Mouse (Mus musculus): ENCODE measurements at regions not wholly inside any gene's neighbourhood (a gene's known extent, or its start where the extent isn't known, plus 50 kb on each side); places are given as distances from the start of the nearest gene placed in this dataset.

- intact Hi-C loops (cut with DNase I): no loop called here
- DNase-seq: peak; percentile 30
- H3K27ac ChIP-seq: no peak overlapping the region; the same call in 1 of the 2 replicates
- no peak for TF ChIP-seq CTCF (IDR thresholded peaks at IDR 0.05)
- no peak overlapping the region for H3K4me3 ChIP-seq
Observed at GRCm38 (mm10) chr16:18683556-18683955, 53.8 kb upstream of the Sept5 start.

- DNase-seq: peak; percentile 25
- peak overlapping the region; percentile 94 for H3K27ac ChIP-seq
- no peak for TF ChIP-seq CTCF (IDR thresholded peaks at IDR 0.05)
- intact Hi-C loops (cut with DNase I): no loop called here
- peak overlapping the region; percentile 62 for H3K4me3 ChIP-seq
Observed at GRCm38 (mm10) chr16:18686044-18686761, 56.4 kb upstream of the Sept5 start.

GRCm38 (mm10) chr16:18686916-18687315, 57.2 kb upstream of the Sept5 start:
- Histone ChIP-seq H3K27ac (peak overlapping the region; percentile 94), H3K4me3 (peak overlapping the region; percentile 62)
- intact Hi-C loops (cut with DNase I): no loop called here
- peak; percentile 97 for DNase-seq
- TF ChIP-seq CTCF (IDR thresholded peaks at IDR 0.05): no peak

- intact Hi-C loops (cut with DNase I): no loop called here
- DNase-seq: peak; percentile 80
- peak overlapping the region; percentile 62 for H3K4me3 ChIP-seq
- peak overlapping the region; percentile 94 for H3K27ac ChIP-seq
- TF ChIP-seq CTCF (IDR thresholded peaks at IDR 0.05): peak; percentile 71
Observed at GRCm38 (mm10) chr16:18687367-18687766, 57.6 kb upstream of the Sept5 start.

- no peak for DNase-seq
- no peak overlapping the region for H3K4me3 ChIP-seq
- intact Hi-C loops (cut with DNase I): no loop called here
- no peak overlapping the region for H3K27ac ChIP-seq
- no peak for TF ChIP-seq CTCF (IDR thresholded peaks at IDR 0.05)
Observed at GRCm38 (mm10) chr16:18695596-18695995, 65.8 kb upstream of the Sept5 start.

- intact Hi-C loops (cut with DNase I): loop anchor here (1.0 to 2.0 kb wide), 2 partner anchors 102 to 163 kb away; no protein-coding TSS in a partner anchor
- Histone ChIP-seq H3K4me3 (no peak overlapping the region), H3K27ac (peak overlapping the region; percentile 46; the same call in 1 of the 2 replicates)
- peak; percentile 97 for TF ChIP-seq CTCF (IDR thresholded peaks at IDR 0.05)
- DNase-seq: peak; percentile 90
Observed at GRCm38 (mm10) chr16:18696074-18696819, 66.5 kb upstream of the Sept5 start.

GRCm38 (mm10) chr16:18696820-18697168, 67.0 kb upstream of the Sept5 start:
- intact Hi-C loops (cut with DNase I): loop anchor here (1.0 to 2.0 kb wide), 2 partner anchors 102 to 162 kb away; no protein-coding TSS in a partner anchor
- no peak for TF ChIP-seq CTCF (IDR thresholded peaks at IDR 0.05)
- no peak for DNase-seq
- Histone ChIP-seq H3K4me3 (no peak overlapping the region), H3K27ac (peak overlapping the region; percentile 46; the same call in 1 of the 2 replicates)

- intact Hi-C loops (cut with DNase I): no loop called here
- H3K4me3 ChIP-seq: no peak overlapping the region
- DNase-seq: no peak
- H3K27ac ChIP-seq: peak overlapping the region; percentile 69
- TF ChIP-seq CTCF (IDR thresholded peaks at IDR 0.05): no peak
Observed at GRCm38 (mm10) chr16:18704126-18704525, 72.5 kb upstream of the Cldn5 start.

- Histone ChIP-seq H3K27ac (peak overlapping the region; percentile 69), H3K4me3 (no peak overlapping the region)
- DNase-seq: no peak
- TF ChIP-seq CTCF (IDR thresholded peaks at IDR 0.05): no peak
- intact Hi-C loops (cut with DNase I): no loop called here
Observed at GRCm38 (mm10) chr16:18705028-18705648, 71.5 kb upstream of the Cldn5 start.

GRCm38 (mm10) chr16:18711637-18712125, 65.0 kb upstream of the Cldn5 start:
- Histone ChIP-seq H3K27ac (no peak overlapping the region), H3K4me3 (no peak overlapping the region)
- no peak for DNase-seq
- intact Hi-C loops (cut with DNase I): no loop called here
- no peak for TF ChIP-seq CTCF (IDR thresholded peaks at IDR 0.05)

- TF ChIP-seq CTCF (IDR thresholded peaks at IDR 0.05): no peak
- intact Hi-C loops (cut with DNase I): no loop called here
- Histone ChIP-seq H3K27ac (no peak overlapping the region), H3K4me3 (no peak overlapping the region)
- DNase-seq: no peak
Observed at GRCm38 (mm10) chr16:18713017-18713416, 63.6 kb upstream of the Cldn5 start.

- no peak for DNase-seq
- intact Hi-C loops (cut with DNase I): no loop called here
- Histone ChIP-seq H3K4me3 (no peak overlapping the region), H3K27ac (no peak overlapping the region)
- no peak for TF ChIP-seq CTCF (IDR thresholded peaks at IDR 0.05)
Observed at GRCm38 (mm10) chr16:18715381-18715780, 61.3 kb upstream of the Cldn5 start.

- Histone ChIP-seq H3K4me3 (no peak overlapping the region), H3K27ac (no peak overlapping the region)
- TF ChIP-seq CTCF (IDR thresholded peaks at IDR 0.05): no peak
- no peak for DNase-seq
- intact Hi-C loops (cut with DNase I): no loop called here
Observed at GRCm38 (mm10) chr16:18718040-18718439, 58.6 kb upstream of the Cldn5 start.

Data from gastrocnemius, adult 2 months (tissue).